7 mouse cellular contexts compared by ENCODE assay signal in genomic region chr8:70507027-70507393, GRCm38 (mm10). TPM values are rescaled to one million over a fixed set of nuclear protein-coding genes. Genes with fewer than 3 reads are reported as not detected.
DNase-seq lines count a peak whose midpoint lies in the region; ATAC-seq lines count a peak whose summit lies in the region.

No protein-coding gene starts in this region.

- H3K4me3 ChIP-seq in kidney, embryonic 16.5 days (ENCODE audit: low read length) = peak overlapping the region; percentile 77
- H3K4me3 ChIP-seq in embryonic facial prominence, embryonic 10.5 days = peak overlapping the region; percentile 70
- 0 out of 2 replicates have a peak overlapping the region, but pooled peaks have one; percentile 77 for H3K4me3 ChIP-seq in hindbrain, embryonic 16.5 days (ENCODE audit: low read length)
- no peak overlapping the region for H3K4me3 ChIP-seq in neural tube, embryonic 12.5 days

- no peaks in the 10 kb centered on the region for H3K9me3 ChIP-seq in kidney, embryonic 16.5 days (ENCODE audit: low read length)
- no peaks in the 10 kb centered on the region for H3K9me3 ChIP-seq in embryonic facial prominence, embryonic 10.5 days
- no peaks in the 10 kb centered on the region for H3K9me3 ChIP-seq in hindbrain, embryonic 16.5 days (ENCODE audit: control insufficient read depth, low read length)
- no peaks in the 10 kb centered on the region for H3K9me3 ChIP-seq in neural tube, embryonic 12.5 days

- ATAC-seq in kidney, embryonic 16.5 days (ENCODE audit: low FRiP score, low TSS enrichment) = no peak
- no peak for ATAC-seq in hindbrain, embryonic 16.5 days
- ATAC-seq in neural tube, embryonic 12.5 days (ENCODE audit: low FRiP score, low read depth) = no peak

- peaks cover 15% of the 10 kb centered on the region for H3K36me3 ChIP-seq in kidney, embryonic 16.5 days (ENCODE audit: insufficient read depth, low read length)
- H3K36me3 ChIP-seq in embryonic facial prominence, embryonic 10.5 days (replicated peaks) = peaks cover 47% of the 10 kb centered on the region
- H3K36me3 ChIP-seq in hindbrain, embryonic 16.5 days (ENCODE audit: control insufficient read depth, insufficient read depth, low read length) = peaks cover 9% of the 10 kb centered on the region
- H3K36me3 ChIP-seq in neural tube, embryonic 12.5 days = peaks cover 20% of the 10 kb centered on the region

- 0 out of 2 replicates have a peak overlapping the region, but pooled peaks have one; percentile 81 for H3K4me2 ChIP-seq in kidney, embryonic 16.5 days (replicated peaks; ENCODE audit: low read depth, low read length)
- H3K4me2 ChIP-seq in hindbrain, embryonic 16.5 days (ENCODE audit: low read length) = no peak overlapping the region
- 0 out of 2 replicates have a peak overlapping the region, but pooled peaks have one; percentile 88 for H3K4me2 ChIP-seq in neural tube, embryonic 12.5 days (replicated peaks)

- H3K27me3 ChIP-seq in kidney, embryonic 16.5 days (ENCODE audit: insufficient read depth, low read length) = peaks cover 22% of the 10 kb centered on the region
- peaks cover 26% of the 10 kb centered on the region for H3K27me3 ChIP-seq in embryonic facial prominence, embryonic 10.5 days (replicated peaks; ENCODE audit: low read depth, poor library complexity, severe bottlenecking)
- H3K27me3 ChIP-seq in hindbrain, embryonic 16.5 days (replicated peaks; ENCODE audit: control insufficient read depth, insufficient read depth, low read length) = peaks cover 12% of the 10 kb centered on the region
- peaks cover 22% of the 10 kb centered on the region for H3K27me3 ChIP-seq in neural tube, embryonic 12.5 days (replicated peaks)

- peak overlapping the region; percentile 94; the same call in 1 of the 2 replicates for H3K9ac ChIP-seq in kidney, embryonic 16.5 days (replicated peaks; ENCODE audit: low read length)
- no peak overlapping the region; the same call in 1 of the 2 replicates for H3K9ac ChIP-seq in hindbrain, embryonic 16.5 days (ENCODE audit: low read depth, low read length)
- H3K9ac ChIP-seq in neural tube, embryonic 12.5 days = no peak overlapping the region

- peak overlapping the region; percentile 93 for H3K27ac ChIP-seq in kidney, embryonic 16.5 days (ENCODE audit: low read length)
- 0 out of 2 replicates have a peak overlapping the region, but pooled peaks have one; percentile 96 for H3K27ac ChIP-seq in embryonic facial prominence, embryonic 10.5 days (replicated peaks)
- H3K27ac ChIP-seq in hindbrain, embryonic 16.5 days (ENCODE audit: low read depth, low read length) = peak overlapping the region; percentile 98
- no peak overlapping the region for H3K27ac ChIP-seq in neural tube, embryonic 12.5 days

- peaks cover 53% of the 10 kb centered on the region for H3K4me1 ChIP-seq in kidney, embryonic 16.5 days (ENCODE audit: insufficient read depth, low read length)
- H3K4me1 ChIP-seq in embryonic facial prominence, embryonic 10.5 days = peaks cover 77% of the 10 kb centered on the region
- peaks cover 46% of the 10 kb centered on the region for H3K4me1 ChIP-seq in hindbrain, embryonic 16.5 days (ENCODE audit: control insufficient read depth, insufficient read depth, low read depth, low read length)
- H3K4me1 ChIP-seq in neural tube, embryonic 12.5 days = peaks cover 55% of the 10 kb centered on the region

- WGBS in kidney, embryonic 16.5 days = 63% methylated on average over 5 of the region's 5 CpGs
- WGBS in embryonic facial prominence, embryonic 10.5 days = 55% methylated on average over 5 of the region's 5 CpGs
- 61% methylated on average over 5 of the region's 5 CpGs for WGBS in hindbrain, embryonic 16.5 days
- 61% methylated on average over 5 of the region's 5 CpGs for WGBS in neural tube, embryonic 12.5 days

- no peak for DNase-seq in kidney, postnatal 10 days
- no peak for DNase-seq in embryonic facial prominence, embryonic 10.5 days (ENCODE audit: low spot score)
- no peak for DNase-seq in gastrocnemius, postnatal 4 days (ENCODE audit: low spot score in 2 of 2)
- DNase-seq in thymus, postnatal 14 days = no peak

RNA-seq across cellular contexts. Expression of gene Rex1bd, which starts 0.5 kb away (rescaled TPM):
- 133 and 135 TPM in 2 replicates for polyA plus RNA-seq in kidney, embryonic 16.5 days (2015; fragmentation: Nextera tagmentation; extraction: Ambion mirVana)
- polyA plus RNA-seq in embryonic facial prominence, embryonic 10.5 days (2016; fragmentation: Nextera tagmentation; extraction: Ambion mirVana) = 118 and 138 TPM in 2 replicates
- 173 and 192 TPM in 2 replicates for polyA plus RNA-seq in hindbrain, embryonic 16.5 days (2015; fragmentation: Nextera tagmentation; extraction: Ambion mirVana)
- polyA plus RNA-seq in neural tube, embryonic 12.5 days (2016; fragmentation: Nextera tagmentation; extraction: Ambion mirVana) = 123 and 135 TPM in 2 replicates
- total RNA-seq in gastrocnemius, postnatal 4 days (2021) = 100 to 1,000 TPM; 118 to 119 TPM

RNA-seq across cellular contexts. Expression of gene Uba52, which starts 3.6 kb away (rescaled TPM):
- 869 and 882 TPM in 2 replicates for polyA plus RNA-seq in kidney, embryonic 16.5 days (2015; fragmentation: Nextera tagmentation; extraction: Ambion mirVana)
- 908 and 951 TPM in 2 replicates for polyA plus RNA-seq in embryonic facial prominence, embryonic 10.5 days (2016; fragmentation: Nextera tagmentation; extraction: Ambion mirVana)
- 576 and 598 TPM in 2 replicates for polyA plus RNA-seq in hindbrain, embryonic 16.5 days (2015; fragmentation: Nextera tagmentation; extraction: Ambion mirVana)
- 766 and 781 TPM in 2 replicates for polyA plus RNA-seq in neural tube, embryonic 12.5 days (2016; fragmentation: Nextera tagmentation; extraction: Ambion mirVana)
- total RNA-seq in gastrocnemius, postnatal 4 days (2021) = 1,000 to 10,000 TPM; 1,604 to 1,674 TPM

RNA-seq across cellular contexts. Expression of gene Crlf1, which starts 14.1 kb away (rescaled TPM):
- 29.3 and 30.7 TPM in 2 replicates for polyA plus RNA-seq in kidney, embryonic 16.5 days (2015; fragmentation: Nextera tagmentation; extraction: Ambion mirVana)
- 103 and 116 TPM in 2 replicates for polyA plus RNA-seq in embryonic facial prominence, embryonic 10.5 days (2016; fragmentation: Nextera tagmentation; extraction: Ambion mirVana)
- polyA plus RNA-seq in hindbrain, embryonic 16.5 days (2015; fragmentation: Nextera tagmentation; extraction: Ambion mirVana) = 9.3 and 15.5 TPM in 2 replicates
- polyA plus RNA-seq in neural tube, embryonic 12.5 days (2016; fragmentation: Nextera tagmentation; extraction: Ambion mirVana) = 1.9 and 4.5 TPM in 2 replicates
- total RNA-seq in gastrocnemius, postnatal 4 days (2021) = 1 to 10 TPM; 3.7 to 4.7 TPM

RNA-seq across cellular contexts. Expression of gene Tmem59l, which starts 19.9 kb away (rescaled TPM):
- 6.5 and 7.0 TPM in 2 replicates for polyA plus RNA-seq in kidney, embryonic 16.5 days (2015; fragmentation: Nextera tagmentation; extraction: Ambion mirVana)
- polyA plus RNA-seq in embryonic facial prominence, embryonic 10.5 days (2016; fragmentation: Nextera tagmentation; extraction: Ambion mirVana) = 28.3 and 29.4 TPM in 2 replicates
- 164 and 190 TPM in 2 replicates for polyA plus RNA-seq in hindbrain, embryonic 16.5 days (2015; fragmentation: Nextera tagmentation; extraction: Ambion mirVana)
- polyA plus RNA-seq in neural tube, embryonic 12.5 days (2016; fragmentation: Nextera tagmentation; extraction: Ambion mirVana) = 37.9 and 38.3 TPM in 2 replicates
- total RNA-seq in gastrocnemius, postnatal 4 days (2021) = not detected

RNA-seq across cellular contexts. Expression of gene Fkbp8, which starts 20.5 kb away (rescaled TPM):
- 353 and 359 TPM in 2 replicates for polyA plus RNA-seq in kidney, embryonic 16.5 days (2015; fragmentation: Nextera tagmentation; extraction: Ambion mirVana)
- 278 and 285 TPM in 2 replicates for polyA plus RNA-seq in embryonic facial prominence, embryonic 10.5 days (2016; fragmentation: Nextera tagmentation; extraction: Ambion mirVana)
- polyA plus RNA-seq in hindbrain, embryonic 16.5 days (2015; fragmentation: Nextera tagmentation; extraction: Ambion mirVana) = 429 and 441 TPM in 2 replicates
- polyA plus RNA-seq in neural tube, embryonic 12.5 days (2016; fragmentation: Nextera tagmentation; extraction: Ambion mirVana) = 349 and 353 TPM in 2 replicates
- total RNA-seq in gastrocnemius, postnatal 4 days (2021) = 100 to 1,000 TPM; 162 to 184 TPM
